Mouse (Mus musculus) G1E (cell line): ENCODE data around the gene Aqp9. TPM values are rescaled to one million over a fixed set of nuclear protein-coding genes. Genes with fewer than 3 reads are reported as not detected.

ENCODE experiments used
- ATAC-seq: 2 replicates; pipeline ENCODE4 v1.8.0; 2016; ENCODE audit warnings: mild to moderate bottlenecking; ENCODE audit not compliant: insufficient number of reproducible peaks, poor library complexity, low FRiP score, severe bottlenecking; ENCODE audit errors: extremely low read depth
- DNase-seq: peaks from one replicate; pipeline ENCODE4 v3.0.0; 2012; ENCODE audit warnings: low spot score
- H3K27me3 ChIP-seq: 2 replicates; pipeline ENCODE4 v1.6.1; 2012; ENCODE audit warnings: mild to moderate bottlenecking, low read length, inconsistent platforms; ENCODE audit not compliant: insufficient read depth
- H3K36me3 ChIP-seq: replicated peaks from 2 replicates; pipeline ENCODE3; 2012; ENCODE audit warnings: mild to moderate bottlenecking, inconsistent platforms
- H3K4me1 ChIP-seq: 2 replicates; pipeline ENCODE4 v1.6.1; 2012; ENCODE audit warnings: low read depth, low read length, inconsistent platforms, mixed read lengths; ENCODE audit not compliant: insufficient read depth
- H3K4me3 ChIP-seq: 2 replicates; pipeline ENCODE4 v1.5.1; 2012; ENCODE audit warnings: low read depth, mild to moderate bottlenecking, inconsistent platforms, low read length, moderate library complexity, mixed read lengths
- H3K9me3 ChIP-seq: replicated peaks from 2 replicates; pipeline ENCODE4 v1.6.1; 2012; ENCODE audit warnings: inconsistent platforms
- CTCF ChIP-seq: IDR thresholded peaks from 2 replicates; pipeline ENCODE4 v1.5.1; 2012; ENCODE audit warnings: low read depth, low read length, inconsistent platforms, mixed read lengths
- GATA1 ChIP-seq: IDR thresholded peaks from 2 replicates; pipeline ENCODE4 v1.6.1; 2012; ENCODE audit warnings: borderline replicate concordance, low read length, inconsistent platforms, mixed read lengths
- GATA2 ChIP-seq: IDR thresholded peaks from 2 replicates; pipeline ENCODE4 v1.6.1; 2012; ENCODE audit warnings: low read depth, low read length, inconsistent platforms, borderline replicate concordance
- POLR2AphosphoS5 ChIP-seq: IDR thresholded peaks from 2 replicates; pipeline ENCODE4 v1.6.1; 2012; ENCODE audit warnings: low read depth, low read length, inconsistent platforms; ENCODE audit not compliant: insufficient replicate concordance
- TAL1 ChIP-seq: conservative IDR thresholded peaks from 2 replicates; pipeline ENCODE4 v1.6.1; 2012; ENCODE audit warnings: low read depth, low read length, inconsistent platforms, mixed read lengths
- polyA plus RNA-seq: library from polyadenylated mRNA; stranded (reverse); fragments of >175 nt; gene quantifications from 2 replicates; pipeline ENCODE4 v1.2.3, GENCODE M21; 2012
- total RNA-seq, 2 experiments: library from RNA; stranded (forward) in 1 of 2; stranded (reverse) in 1 of 2; fragments of 200-1000 nt in 1 of 2; fragments of >200 nt in 1 of 2; fragmentation: Nextera tagmentation in 1 of 2; gene quantifications; 2 replicates each; pipeline ENCODE4 v1.2.3; 2014 to 2017

Aqp9 gene
- total and polyA plus RNA-seq, 3 experiments = 0.05 to 4.9 (median 2.2) TPM

- H3K9me3 ChIP-seq = no peaks in the 10 kb centered on the region
- DNase-seq = no peak
- ATAC-seq = no peak
- H3K27me3 ChIP-seq = 0 out of 2 replicates have a peak, but pooled peaks cover 2% of the 10 kb centered on the region
- peaks cover 29% of the 10 kb centered on the region for H3K4me1 ChIP-seq
- TF ChIP-seq TAL1 = no peak
- no peak for TF ChIP-seq CTCF
- TF ChIP-seq GATA1 = no peak
- no peak for TF ChIP-seq GATA2
- no peak for TF ChIP-seq POLR2AphosphoS5
- H3K4me3 ChIP-seq = no peak overlapping the region
- no peaks in the 10 kb centered on the region for H3K36me3 ChIP-seq
Measured at GRCm38 (mm10) chr9:71173533-71173932, 5.1 kb upstream of the Aqp9 start.

- DNase-seq = no peak
- no peak for ATAC-seq
- 0 out of 2 replicates have a peak, but pooled peaks cover 2% of the 10 kb centered on the region for H3K27me3 ChIP-seq
- H3K36me3 ChIP-seq = no peaks in the 10 kb centered on the region
- H3K4me3 ChIP-seq = no peak overlapping the region
- peaks cover 59% of the 10 kb centered on the region for H3K4me1 ChIP-seq
- no peaks in the 10 kb centered on the region for H3K9me3 ChIP-seq
- TF ChIP-seq POLR2AphosphoS5 (no peak), CTCF (no peak), GATA2 (no peak), TAL1 (no peak), GATA1 (no peak)
Measured at GRCm38 (mm10) chr9:71167473-71168215, 838 bp downstream of the Aqp9 start.

- ATAC-seq (peak; percentile 23; the same call in 1 of the 2 replicates), DNase-seq (no peak)
- no peak overlapping the region; the same call in 1 of the 2 replicates for H3K4me3 ChIP-seq
- H3K27me3 ChIP-seq = 0 out of 2 replicates have a peak, but pooled peaks cover 2% of the 10 kb centered on the region
- peaks cover 59% of the 10 kb centered on the region for H3K4me1 ChIP-seq
- H3K36me3 ChIP-seq = no peaks in the 10 kb centered on the region
- no peaks in the 10 kb centered on the region for H3K9me3 ChIP-seq
- TF ChIP-seq POLR2AphosphoS5 (no peak), TAL1 (no peak), GATA1 (no peak), GATA2 (no peak), CTCF (no peak)
Measured at GRCm38 (mm10) chr9:71166871-71167465, 1.5 kb downstream of the Aqp9 start.

GRCm38 (mm10) chr9:71166019-71166705 lies 2.3 kb downstream of the Aqp9 start:
- no peak overlapping the region for H3K4me3 ChIP-seq
- ATAC-seq (peak; percentile 71), DNase-seq (peak; percentile 29)

GRCm38 (mm10) chr9:71165510-71165909 lies 3.0 kb downstream of the Aqp9 start:
- Histone ChIP-seq H3K4me3 (no peak overlapping the region; the same call in 1 of the 2 replicates), H3K36me3 (no peaks in the 10 kb centered on the region), H3K9me3 (no peaks in the 10 kb centered on the region), H3K27me3 (0 out of 2 replicates have a peak, but pooled peaks cover under 1% of the 10 kb centered on the region), H3K4me1 (peaks cover 65% of the 10 kb centered on the region)
- TF ChIP-seq GATA1 (no peak), TAL1 (no peak), CTCF (no peak), GATA2 (no peak), POLR2AphosphoS5 (no peak)
- ATAC-seq = no peak
- DNase-seq = no peak

More at GRCm38 (mm10) chr9:71166019-71166705, 2.3 kb downstream of the Aqp9 start:
- H3K27me3 ChIP-seq = 0 out of 2 replicates have a peak, but pooled peaks cover 2% of the 10 kb centered on the region
- no peaks in the 10 kb centered on the region for H3K9me3 ChIP-seq
- H3K36me3 ChIP-seq = no peaks in the 10 kb centered on the region
- H3K4me1 ChIP-seq = peaks cover 62% of the 10 kb centered on the region
- no peak for TF ChIP-seq POLR2AphosphoS5
- TF ChIP-seq TAL1 = peak; percentile 84
- no peak for TF ChIP-seq GATA1
- no peak for TF ChIP-seq GATA2
- TF ChIP-seq CTCF = no peak

GRCm38 (mm10) chr9:71165061-71165460 lies 3.4 kb downstream of the Aqp9 start:
- ATAC-seq = no peak
- DNase-seq = no peak

More at GRCm38 (mm10) chr9:71165061-71165460, 3.4 kb downstream of the Aqp9 start:
- H3K4me3 ChIP-seq = no peak overlapping the region; the same call in 1 of the 2 replicates
- no peak for TF ChIP-seq GATA1
- TF ChIP-seq CTCF = no peak
- TF ChIP-seq POLR2AphosphoS5 = no peak
- TF ChIP-seq GATA2 = no peak
- no peak for TF ChIP-seq TAL1
- H3K27me3 ChIP-seq = no peaks in the 10 kb centered on the region
- H3K4me1 ChIP-seq = peaks cover 69% of the 10 kb centered on the region
- H3K36me3 ChIP-seq = no peaks in the 10 kb centered on the region
- no peaks in the 10 kb centered on the region for H3K9me3 ChIP-seq
